ENCODE assay signal across 20 mouse cellular contexts in the genomic region with DNA sequence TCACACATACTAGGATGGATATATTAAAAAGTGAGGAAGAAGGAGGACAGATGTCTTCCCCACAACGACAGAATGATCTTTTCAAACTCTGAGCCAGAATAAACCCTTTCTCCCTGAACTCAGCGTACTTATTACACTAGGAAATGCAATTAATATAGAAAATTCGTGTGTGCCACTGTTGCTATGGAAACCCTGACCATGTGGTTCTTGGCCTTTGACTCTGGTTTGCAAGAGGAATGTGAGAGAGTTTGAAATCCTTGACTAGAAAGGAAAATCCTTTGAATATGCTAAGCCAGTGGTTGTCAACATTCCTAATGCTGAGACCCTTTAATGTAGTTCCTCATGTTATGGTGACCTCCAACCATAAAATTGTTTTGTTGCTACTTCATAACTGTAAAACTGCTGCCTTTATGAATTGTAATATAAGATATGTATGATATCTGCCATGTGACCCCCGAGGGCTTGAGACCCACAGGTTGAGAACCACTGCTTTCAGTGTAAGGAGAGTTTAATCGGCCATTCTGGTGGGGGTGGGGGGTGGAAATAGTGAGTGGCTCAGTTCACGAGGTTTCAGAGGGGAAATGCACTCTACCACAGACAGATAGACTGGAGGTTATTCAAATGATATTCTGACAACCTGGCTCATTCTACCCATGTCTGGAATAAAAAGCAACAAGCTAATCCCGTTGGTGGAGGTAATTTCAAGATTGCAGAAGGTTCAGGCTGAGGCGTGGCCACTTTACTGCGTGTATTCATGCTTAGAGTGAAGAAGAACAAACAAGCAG. TPM values are rescaled to one million over a fixed set of nuclear protein-coding genes. Genes with fewer than 3 reads are reported as not detected.
DNase-seq lines count a peak whose midpoint lies in the region; ATAC-seq and TF ChIP-seq lines count a peak whose summit lies in the region.
"Had no signal": no experiment of that assay in that cellular context is flagged by ENCODE, and none has a peak within 500 bp of the region (broad histone marks: within the 10 kb centered on the region; RNA-seq: fewer than 3 reads in every experiment).

No protein-coding gene starts in this region.

- 0 out of 2 replicates have a peak, but pooled peaks cover 2% of the 10 kb centered on the region for H3K27me3 ChIP-seq in heart, embryonic 10.5 days (ENCODE audit: insufficient read depth, poor library complexity, severe bottlenecking)
- H3K27me3 ChIP-seq in lung, embryonic 16.5 days (ENCODE audit: control insufficient read depth, insufficient read depth, low read depth, low read length), result no peaks in the 10 kb centered on the region
- peaks cover 37% of the 10 kb centered on the region for H3K27me3 ChIP-seq in CH12.LX (replicated peaks)
- H3K27me3 ChIP-seq: forebrain, embryonic 13.5 days; stomach, embryonic 15.5 days had no signal

- no peak overlapping the region for H3K4me2 ChIP-seq in lung, embryonic 16.5 days (ENCODE audit: low read depth, low read length)
- peak overlapping the region; percentile 6; the same call in 1 of the 2 replicates for H3K4me2 ChIP-seq in CH12.LX (ENCODE audit: insufficient read depth, low read depth, poor library complexity, severe bottlenecking)
- H3K4me2 ChIP-seq: forebrain, embryonic 13.5 days; stomach, embryonic 15.5 days had no signal

- TF ChIP-seq POLR2A in lung, adult 2 months (IDR thresholded peaks at IDR 0.05; ENCODE audit: borderline replicate concordance, extremely low read depth, low read depth, low read length), result no peak
- TF ChIP-seq POLR2A in CH12.LX (IDR thresholded peaks at IDR 0.05; ENCODE audit: low read depth, low read length), result no peak

- no peaks in the 10 kb centered on the region for H3K9me3 ChIP-seq in heart, embryonic 10.5 days
- H3K9me3 ChIP-seq in lung, embryonic 16.5 days (ENCODE audit: control insufficient read depth, low read length), result no peaks in the 10 kb centered on the region
- H3K9me3 ChIP-seq in CH12.LX (replicated peaks; ENCODE audit: low read length), result no peaks in the 10 kb centered on the region
- H3K9me3 ChIP-seq: forebrain, embryonic 13.5 days; stomach, embryonic 15.5 days had no signal

- in situ Hi-C loops in CH12.LX (cut with MboI; ENCODE audit: low pct_ligation_motif_present, low pct_unique_long_range_greater_than_20kb, low sequenced_read_pairs), result no loop called here

- no peaks in the 10 kb centered on the region for H3K79me2 ChIP-seq in CH12.LX (replicated peaks; ENCODE audit: control insufficient read depth, extremely low read depth, insufficient read depth, poor library complexity, severe bottlenecking)

- no peak overlapping the region for H3K9ac ChIP-seq in lung, embryonic 16.5 days (ENCODE audit: low read length)
- H3K9ac ChIP-seq in CH12.LX (ENCODE audit: insufficient read depth, low read depth), result no peak overlapping the region
- H3K9ac ChIP-seq: forebrain, embryonic 13.5 days; liver, embryonic 14.5 days; stomach, embryonic 15.5 days had no signal

- no peak overlapping the region for H3K4me3 ChIP-seq in heart, embryonic 10.5 days
- no peak overlapping the region for H3K4me3 ChIP-seq in lung, embryonic 16.5 days (ENCODE audit: low read length)
- H3K4me3 ChIP-seq in lung, adult 2 months (replicated peaks; ENCODE audit: extremely low read depth, low read depth, low read length), result no peak overlapping the region
- H3K4me3 ChIP-seq in CH12.LX (replicated peaks in 1 of 3; ENCODE audit: low read depth in 2 of 3, low read length in 2 of 3, poor library complexity in 1 of 3), result no peak overlapping the region
- H3K4me3 ChIP-seq: forebrain, embryonic 13.5 days; stomach, embryonic 15.5 days had no signal

- H3K27ac ChIP-seq in heart, embryonic 10.5 days, result no peak overlapping the region
- H3K27ac ChIP-seq in lung, embryonic 16.5 days (ENCODE audit: low read length), result no peak overlapping the region
- no peak overlapping the region for H3K27ac ChIP-seq in CH12.LX (ENCODE audit: insufficient read depth, low read depth)
- H3K27ac ChIP-seq: forebrain, embryonic 13.5 days; liver, embryonic 14.5 days; stomach, embryonic 15.5 days had no signal

- DNase-seq in heart, embryonic 10.5 days (ENCODE audit: low spot score), result peak; percentile 2
- no peak for DNase-seq in heart, adult 8-10 months (ENCODE audit: low spot score)
- DNase-seq in lung, adult 2 months, result no peak
- peak; percentile 54 for DNase-seq in CH12.LX (ENCODE audit: extremely low read depth)
- DNase-seq in embryo, embryonic 10.5 days (ENCODE audit: low spot score), result peak; percentile 50
- no peak for DNase-seq in gastrocnemius, adult 8-10 months (ENCODE audit: low spot score in 2 of 2)
- DNase-seq in layer of hippocampus, adult 9-10 months (ENCODE audit: low spot score), result no peak
- DNase-seq: adrenal gland, postnatal 10 days; B cell, adult 2 months; cerebellum, postnatal 10 days; heart, postnatal 36 days; kidney, adult 18-20 months; thymus, adult 18-20 months; thymus, postnatal 4 days had no signal

- WGBS in heart, embryonic 10.5 days, result 64% methylated on average over 9 of the region's 9 CpGs
- 41% methylated on average over 9 of the region's 9 CpGs for WGBS in lung, embryonic 16.5 days
- 35% methylated on average over 9 of the region's 9 CpGs for WGBS in lung, adult 2 months

- no peak for TF ChIP-seq RAD21 in CH12.LX (IDR thresholded peaks at IDR 0.05; ENCODE audit: low read depth, low read length)

- peak; percentile 20; the same call in 1 of the 2 replicates for ATAC-seq in lung, embryonic 16.5 days (ENCODE audit: low read depth)
- ATAC-seq: forebrain, embryonic 13.5 days had no signal

- TF ChIP-seq CTCF in lung, adult 2 months (IDR thresholded peaks at IDR 0.05; ENCODE audit: insufficient read depth, low read length), result no peak
- TF ChIP-seq CTCF in CH12.LX (conservative IDR thresholded peaks at IDR 0.05 in 1 of 2, IDR thresholded peaks at IDR 0.05 in 1 of 2; ENCODE audit: low read depth in 2 of 2, low read length in 2 of 2), result no peak

- dilution Hi-C loops in CH12.LX (cut with MboI; ENCODE audit: extremely low pct_ligation_motif_present, extremely low pct_unique_long_range_greater_than_20kb, low sequenced_read_pairs), result no loop called here

- no peaks in the 10 kb centered on the region for H3K4me1 ChIP-seq in heart, embryonic 10.5 days
- H3K4me1 ChIP-seq in lung, embryonic 16.5 days (replicated peaks; ENCODE audit: control insufficient read depth, insufficient read depth, low read length), result no peaks in the 10 kb centered on the region
- H3K4me1 ChIP-seq in lung, adult 2 months (ENCODE audit: control insufficient read depth, insufficient read depth, low read length), result no peaks in the 10 kb centered on the region
- H3K4me1 ChIP-seq in CH12.LX (ENCODE audit: control insufficient read depth in 1 of 2, insufficient read depth in 2 of 2), result peaks cover 3 to 13% of the 10 kb centered on the region in 2 experiments; a peak in 3 of 4 replicates
- H3K4me1 ChIP-seq: forebrain, embryonic 13.5 days; stomach, embryonic 15.5 days had no signal

- H3K36me3 ChIP-seq in heart, embryonic 10.5 days, result no peaks in the 10 kb centered on the region
- H3K36me3 ChIP-seq in lung, embryonic 16.5 days (ENCODE audit: control insufficient read depth, insufficient read depth, low read length), result no peaks in the 10 kb centered on the region
- no peaks in the 10 kb centered on the region for H3K36me3 ChIP-seq in CH12.LX (replicated peaks in 1 of 2; ENCODE audit: control insufficient read depth in 1 of 2, insufficient read depth in 1 of 2, low read length in 1 of 2)
- H3K36me3 ChIP-seq: stomach, embryonic 15.5 days had no signal

- peak; percentile 72 for TF ChIP-seq EP300 in CH12.LX (IDR thresholded peaks at IDR 0.05; ENCODE audit: low read length)

TF ChIP-seq in CH12.LX, 34 proteins besides CTCF, POLR2A, EP300 and RAD21:
- 0 out of 2 replicates have a peak, but pooled peaks have one; percentile 32 for TF ChIP-seq JUN (IDR thresholded peaks at IDR 0.05; ENCODE audit: insufficient read depth, low read depth, low read length)
- peak; percentile 55 for TF ChIP-seq ETS1 (conservative IDR thresholded peaks at IDR 0.05; ENCODE audit: low read depth, low read length)
- peak; percentile 63 for TF ChIP-seq JUND (conservative IDR thresholded peaks at IDR 0.05; ENCODE audit: low read depth, low read length)
- TF ChIP-seq CHD2 (IDR thresholded peaks at IDR 0.05; ENCODE audit: low read length), result peak; percentile 61; the same call in 1 of the 2 replicates
- TF ChIP-seq KAT2A (IDR thresholded peaks at IDR 0.05; ENCODE audit: insufficient replicate concordance, low read length), result no peak
- no peak for TF ChIP-seq MYC (IDR thresholded peaks at IDR 0.05; ENCODE audit: low read depth, low read length)
- 0 out of 2 replicates have a peak, but pooled peaks have one; percentile 32 for TF ChIP-seq BHLHE40 (IDR thresholded peaks at IDR 0.05; ENCODE audit: low read depth, low read length)
- peak; percentile 66; the same call in 1 of the 2 replicates for TF ChIP-seq MAZ (IDR thresholded peaks at IDR 0.05; ENCODE audit: low read depth, low read length)
- no peak for TF ChIP-seq USF2 (conservative IDR thresholded peaks at IDR 0.05; ENCODE audit: low read depth, low read length)

RNA-seq across cellular contexts. Expression of a gene that starts 12.5 kb away (rescaled TPM):
- 37.2 and 43.1 TPM in 2 replicates for polyA plus RNA-seq in heart, embryonic 10.5 days (2016; fragmentation: Nextera tagmentation; extraction: Ambion mirVana)
- 10 to 100 TPM; 22.2 to 28.1 (median 23.1) TPM for total RNA-seq in heart, adult 8-10 months (2022)
- 37.9 and 40.7 TPM in 2 replicates for polyA plus RNA-seq in lung, embryonic 16.5 days (2015; fragmentation: Nextera tagmentation; extraction: Ambion mirVana)
- polyA plus RNA-seq in lung, adult 2 months (2012; rRNA removed), result 31.0 and 41.1 TPM in 2 replicates
- total RNA-seq in CH12.LX (2012; rRNA removed), result 29.5 and 30.6 TPM in 2 replicates
- total RNA-seq in CH12.LX (2014; rRNA removed), result 30.8 and 32.5 TPM in 2 replicates
- polyA plus RNA-seq in CH12.LX (2012; ENCODE audit: insufficient read length, low read depth), result 51.2 and 59.7 TPM in 2 replicates
- 10 to 100 TPM; 15.4 to 17.7 (median 16.8) TPM for total RNA-seq in gastrocnemius, adult 8-10 months (2022)

RNA-seq across cellular contexts. Expression of a gene that starts 54.7 kb away (rescaled TPM):
- polyA plus RNA-seq in heart, embryonic 10.5 days (2016; fragmentation: Nextera tagmentation; extraction: Ambion mirVana), result 1.2 and 2.1 TPM in 2 replicates
- 1 to 10 TPM; 5.7 to 8.2 (median 5.9) TPM for total RNA-seq in heart, adult 8-10 months (2022)
- polyA plus RNA-seq in lung, embryonic 16.5 days (2015; fragmentation: Nextera tagmentation; extraction: Ambion mirVana), result 1.4 and 1.6 TPM in 2 replicates
- 0.29 and 0.32 TPM in 2 replicates for polyA plus RNA-seq in lung, adult 2 months (2012; rRNA removed)
- total RNA-seq in CH12.LX (2012; rRNA removed) (0.21 TPM in 1 of 2 replicates, not detected in the other), CH12.LX (2014; rRNA removed) (not detected in 2 replicates)
- not detected in 2 replicates for polyA plus RNA-seq in CH12.LX (2012; ENCODE audit: insufficient read length, low read depth)
- total RNA-seq in gastrocnemius, adult 8-10 months (2022), result 1 to 10 TPM in 3 of 4 experiments, under 1 TPM in 1; 0.46 to 1.8 (median 1.3) TPM
- total RNA-seq: megakaryocyte progenitor cell, adult 5-6 weeks; monocyte, adult 5-6 weeks had no signal

Comparison
In these comparisons a context has a peak if more than half of its experiments do, and no peak if none do; other contexts are left out.
1. DNase-seq: peak in heart, embryonic 10.5 days (single experiment), CH12.LX (single experiment) and embryo, embryonic 10.5 days (single experiment); none in heart, adult 8-10 months (single experiment), lung, adult 2 months (single experiment), gastrocnemius, adult 8-10 months (0 of 2) and layer of hippocampus, adult 9-10 months (single experiment).